24 mouse cellular contexts compared by ENCODE assay signal in the genomic region with DNA sequence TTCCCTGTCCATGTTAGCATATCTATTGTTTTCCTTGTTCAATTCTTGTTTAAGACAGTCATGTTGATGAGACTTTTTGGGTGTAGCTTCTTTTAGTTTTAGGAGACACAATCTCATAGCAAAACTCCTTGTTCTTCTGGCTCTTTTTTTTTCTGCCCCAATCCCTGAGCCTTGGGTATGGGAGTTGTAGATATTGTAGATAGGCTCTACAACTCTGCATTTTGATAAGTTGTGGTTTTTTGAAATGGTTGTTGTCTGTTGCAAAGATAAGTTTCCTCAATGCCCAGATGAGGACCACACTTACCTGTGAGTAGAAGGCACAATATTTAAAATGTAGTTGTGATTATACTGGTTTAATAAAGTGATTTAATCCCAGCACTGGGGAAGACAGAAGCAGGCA. TPM values are rescaled to one million over a fixed set of nuclear protein-coding genes. Genes with fewer than 3 reads are reported as not detected.
DNase-seq lines count a peak whose midpoint lies in the region; ATAC-seq and TF ChIP-seq lines count a peak whose summit lies in the region.
"Had no signal": no experiment of that assay in that cellular context is flagged by ENCODE, and none has a peak within 500 bp of the region (broad histone marks: within the 10 kb centered on the region; RNA-seq: fewer than 3 reads in every experiment).

No protein-coding gene starts in this region.

- TF ChIP-seq CTCF in MEL (IDR thresholded peaks at IDR 0.05 in 2 of 3, conservative IDR thresholded peaks at IDR 0.05 in 1 of 3; ENCODE audit: control insufficient read depth in 1 of 3, insufficient read depth in 1 of 3, low read depth in 2 of 3, low read length in 3 of 3, poor library complexity in 1 of 3, severe bottlenecking in 1 of 3): no peak

- peaks cover 25% of the 10 kb centered on the region for H3K79me2 ChIP-seq in MEL (ENCODE audit: control insufficient read depth, insufficient read depth, low read length, poor library complexity)

- peak; percentile 18 for DNase-seq in MEL (ENCODE audit: low read depth, low spot score)
- peak; percentile 14 for DNase-seq in c-Kit-positive CD71-positive TER-119-negative erythroid progenitor cells, embryonic 14.5 days (ENCODE audit: low read depth)
- no peak for DNase-seq in midbrain, embryonic 14.5 days
- DNase-seq: adrenal gland, adult 8-10 months; adrenal gland, postnatal 14 days; adrenal gland, postnatal 36 days; cerebellum, adult 11 months; cerebellum, adult 18-20 months; cerebellum, adult 8-10 months; cerebellum, adult 9-11 months; cerebellum, postnatal 14 days; cerebellum, postnatal 36 days; embryo, embryonic 11 days had no signal

- peaks cover 13 to 32% of the 10 kb centered on the region in 2 experiments for H3K36me3 ChIP-seq in MEL (ENCODE audit: control insufficient read depth in 1 of 2, insufficient read depth in 2 of 2, low read length in 2 of 2)
- H3K36me3 ChIP-seq in midbrain, embryonic 14.5 days (ENCODE audit: control insufficient read depth, insufficient read depth, low read length): peaks cover 20% of the 10 kb centered on the region
- peaks cover 14% of the 10 kb centered on the region for H3K36me3 ChIP-seq in kidney, embryonic 16.5 days (ENCODE audit: insufficient read depth, low read length)

- no peaks in the 10 kb centered on the region for H3K9me3 ChIP-seq in MEL (replicated peaks; ENCODE audit: insufficient read depth, low read length)
- no peaks in the 10 kb centered on the region; the same call in 1 of the 2 replicates for H3K9me3 ChIP-seq in midbrain, embryonic 14.5 days (ENCODE audit: control insufficient read depth, low read length)
- H3K9me3 ChIP-seq in kidney, embryonic 16.5 days (ENCODE audit: low read length): no peaks in the 10 kb centered on the region
- H3K9me3 ChIP-seq: embryonic facial prominence, embryonic 13.5 days; embryonic facial prominence, embryonic 15.5 days; forebrain, embryonic 10.5 days; forebrain, embryonic 12.5 days had no signal

- no peaks in the 10 kb centered on the region for H3K27me3 ChIP-seq in MEL (ENCODE audit: control insufficient read depth in 1 of 2, insufficient read depth in 2 of 2, low read length in 2 of 2)
- no peaks in the 10 kb centered on the region for H3K27me3 ChIP-seq in midbrain, embryonic 14.5 days (ENCODE audit: control insufficient read depth, insufficient read depth, low read length)
- no peaks in the 10 kb centered on the region for H3K27me3 ChIP-seq in kidney, embryonic 16.5 days (ENCODE audit: insufficient read depth, low read length)
- H3K27me3 ChIP-seq: embryonic facial prominence, embryonic 13.5 days; embryonic facial prominence, embryonic 15.5 days; forebrain, embryonic 12.5 days; Patski had no signal

- ATAC-seq in megakaryocyte-erythroid progenitor cell, adult 5-6 weeks (replicated peaks; ENCODE audit: low FRiP score, low TSS enrichment, poor library complexity, severe bottlenecking): 0 out of 2 replicates have a peak, but pooled peaks have one; percentile 34
- no peak for ATAC-seq in midbrain, embryonic 14.5 days (ENCODE audit: low FRiP score, low TSS enrichment)
- ATAC-seq in kidney, embryonic 16.5 days (ENCODE audit: low FRiP score, low TSS enrichment): no peak
- ATAC-seq: activated CD4-positive, CD25-positive, alpha-beta regulatory T cell, adult 4 months; forebrain, embryonic 14.5 days; forebrain, embryonic 16.5 days; Patski had no signal

- H3K27ac ChIP-seq in MEL (ENCODE audit: control insufficient read depth, low read depth, low read length): no peak overlapping the region
- H3K27ac ChIP-seq in midbrain, embryonic 14.5 days (replicated peaks; ENCODE audit: low read depth, low read length): no peak overlapping the region
- no peak overlapping the region for H3K27ac ChIP-seq in kidney, embryonic 16.5 days (ENCODE audit: low read length)
- H3K27ac ChIP-seq: embryonic facial prominence, embryonic 13.5 days; embryonic facial prominence, embryonic 15.5 days; forebrain, embryonic 10.5 days; forebrain, embryonic 12.5 days had no signal

- no peak overlapping the region for H3K4me2 ChIP-seq in midbrain, embryonic 14.5 days (ENCODE audit: low read length)
- no peak overlapping the region for H3K4me2 ChIP-seq in kidney, embryonic 16.5 days (replicated peaks; ENCODE audit: low read depth, low read length)
- H3K4me2 ChIP-seq: embryonic facial prominence, embryonic 13.5 days; embryonic facial prominence, embryonic 15.5 days; forebrain, embryonic 12.5 days had no signal

- no peak overlapping the region for H3K9ac ChIP-seq in MEL (ENCODE audit: control insufficient read depth, low read depth, low read length, poor library complexity, severe bottlenecking)
- no peak overlapping the region for H3K9ac ChIP-seq in midbrain, embryonic 14.5 days (replicated peaks; ENCODE audit: low read length)
- no peak overlapping the region for H3K9ac ChIP-seq in kidney, embryonic 16.5 days (replicated peaks; ENCODE audit: low read length)
- H3K9ac ChIP-seq: embryonic facial prominence, embryonic 13.5 days; embryonic facial prominence, embryonic 15.5 days; forebrain, embryonic 12.5 days had no signal

- H3K4me1 ChIP-seq in MEL (ENCODE audit: control insufficient read depth in 1 of 2, insufficient read depth in 2 of 2, low read length in 2 of 2): peaks cover 3 to 14% of the 10 kb centered on the region in 2 experiments
- H3K4me1 ChIP-seq in midbrain, embryonic 14.5 days (ENCODE audit: control insufficient read depth, insufficient read depth, low read length): no peaks in the 10 kb centered on the region
- H3K4me1 ChIP-seq in kidney, embryonic 16.5 days (ENCODE audit: insufficient read depth, low read length): no peaks in the 10 kb centered on the region
- H3K4me1 ChIP-seq: embryonic facial prominence, embryonic 13.5 days; embryonic facial prominence, embryonic 15.5 days; forebrain, embryonic 10.5 days had no signal

- no peak overlapping the region for H3K4me3 ChIP-seq in MEL (ENCODE audit: control insufficient read depth in 1 of 2, insufficient read depth in 1 of 2, low read depth in 2 of 2, low read length in 2 of 2)
- no peak overlapping the region for H3K4me3 ChIP-seq in midbrain, embryonic 14.5 days (replicated peaks; ENCODE audit: low read depth, low read length)
- no peak overlapping the region for H3K4me3 ChIP-seq in kidney, embryonic 16.5 days (ENCODE audit: low read length)
- H3K4me3 ChIP-seq: embryonic facial prominence, embryonic 13.5 days; embryonic facial prominence, embryonic 15.5 days; erythroblast, embryonic 14.5 days; forebrain, embryonic 10.5 days; forebrain, embryonic 12.5 days had no signal

- TF ChIP-seq EP300 in MEL (IDR thresholded peaks at IDR 0.05; ENCODE audit: low read depth in 1 of 2, low read length in 2 of 2): peak; percentile 71 to 78

- no peak for TF ChIP-seq RAD21 in MEL (IDR thresholded peaks at IDR 0.05; ENCODE audit: low read depth, low read length)

- TF ChIP-seq POLR2A in MEL (IDR thresholded peaks at IDR 0.05; ENCODE audit: control insufficient read depth in 1 of 2, insufficient read depth in 1 of 2, low read depth in 1 of 2, low read length in 2 of 2, poor library complexity in 1 of 2): no peak

TF ChIP-seq in MEL, 35 proteins besides CTCF, POLR2A, EP300 and RAD21:
- TF ChIP-seq USF1 (IDR thresholded peaks at IDR 0.05; ENCODE audit: low read depth, low read length): no peak
- TF ChIP-seq ZNF384 (IDR thresholded peaks at IDR 0.05; ENCODE audit: low read depth, low read length): peak; percentile 86
- no peak for TF ChIP-seq USF2 (IDR thresholded peaks at IDR 0.05; ENCODE audit: borderline replicate concordance in 1 of 2, insufficient read depth in 1 of 2, low read depth in 1 of 2, low read length in 2 of 2)
- TF ChIP-seq HCFC1 (IDR thresholded peaks at IDR 0.05; ENCODE audit: low read depth, low read length): no peak
- TF ChIP-seq KAT2A (conservative IDR thresholded peaks at IDR 0.05; ENCODE audit: low read depth, low read length): no peak
- no peak for TF ChIP-seq JUND (IDR thresholded peaks at IDR 0.05; ENCODE audit: low read depth, low read length)
- no peak for TF ChIP-seq CHD2 (IDR thresholded peaks at IDR 0.05; ENCODE audit: low read length)
- TF ChIP-seq GATA1 (IDR thresholded peaks at IDR 0.05; ENCODE audit: low read depth, low read length): peak; percentile 80
- TF ChIP-seq ETS1 (IDR thresholded peaks at IDR 0.05; ENCODE audit: low read depth, low read length): peak; percentile 41; the same call in 1 of the 2 replicates
- TF ChIP-seq POLR2AphosphoS2 (IDR thresholded peaks at IDR 0.05; ENCODE audit: low read length): no peak
- peak; percentile 73 for TF ChIP-seq TCF12 (IDR thresholded peaks at IDR 0.05; ENCODE audit: low read depth, low read length)
- TF ChIP-seq MYC (IDR thresholded peaks at IDR 0.05; ENCODE audit: low read depth, low read length): no peak
- no peak for TF ChIP-seq NRF1 (IDR thresholded peaks at IDR 0.05; ENCODE audit: insufficient read depth, low read depth, low read length, poor library complexity, severe bottlenecking)
- TF ChIP-seq RCOR1 (IDR thresholded peaks at IDR 0.05; ENCODE audit: low read depth, low read length): peak; percentile 87

RNA-seq across cellular contexts. Expression of a gene that starts 47.2 kb away (rescaled TPM):
- total RNA-seq in MEL (2012; rRNA removed): 9.1 and 12.3 TPM in 2 replicates
- 10 to 100 TPM in 1 of 2 experiments, not detected in 1; 37.6 TPM for polyA plus RNA-seq in MEL (2012; ENCODE audit: insufficient read depth in 1 of 2, insufficient read length in 2 of 2, low read depth in 1 of 2, low replicate concordance in 2 of 2, missing spikeins in 1 of 2)
- 65.5 and 68.0 TPM in 2 replicates for total RNA-seq in megakaryocyte-erythroid progenitor cell, adult 5-6 weeks (2014; fragmentation: Nextera tagmentation)
- 23.8 and 28.5 TPM in 2 replicates for total RNA-seq in megakaryocyte-erythroid progenitor cell, adult 5-6 weeks (2017)
- polyA plus RNA-seq in midbrain, embryonic 14.5 days (2014; fragmentation: Nextera tagmentation; extraction: Ambion mirVana): 16.0 and 22.9 TPM in 2 replicates
- 11.3 and 15.4 TPM in 2 replicates for polyA plus RNA-seq in kidney, embryonic 16.5 days (2015; fragmentation: Nextera tagmentation; extraction: Ambion mirVana)

RNA-seq across cellular contexts. Expression of a gene that starts 49.6 kb away (rescaled TPM):
- 1.4 and 1.9 TPM in 2 replicates for total RNA-seq in MEL (2012; rRNA removed)
- 1 to 10 TPM in 1 of 2 experiments, not detected in 1; 2.8 TPM for polyA plus RNA-seq in MEL (2012; ENCODE audit: insufficient read depth in 1 of 2, insufficient read length in 2 of 2, low read depth in 1 of 2, low replicate concordance in 2 of 2, missing spikeins in 1 of 2)
- 1.7 and 7.3 TPM in 2 replicates for total RNA-seq in megakaryocyte-erythroid progenitor cell, adult 5-6 weeks (2014; fragmentation: Nextera tagmentation)
- 0.28 and 0.72 TPM in 2 replicates for total RNA-seq in megakaryocyte-erythroid progenitor cell, adult 5-6 weeks (2017)
- polyA plus RNA-seq in midbrain, embryonic 14.5 days (2014; fragmentation: Nextera tagmentation; extraction: Ambion mirVana): 23.6 and 25.0 TPM in 2 replicates
- 15.7 and 18.3 TPM in 2 replicates for polyA plus RNA-seq in kidney, embryonic 16.5 days (2015; fragmentation: Nextera tagmentation; extraction: Ambion mirVana)
